Mouse (Mus musculus) ES-CJ7 (cell line): ENCODE measurements around the gene Tbc1d4.

ENCODE experiments used
- DNase-seq: peaks from one replicate; pipeline ENCODE4 v3.0.0; 2011; ENCODE audit warnings: low read depth, low spot score

Tbc1d4 gene

GRCm38 (mm10) chr14:101503168-101503961 lies 105.6 kb downstream of the Tbc1d4 start:
- DNase-seq, result no peak

- DNase-seq, result no peak
These were observed 107.1 kb downstream of the Tbc1d4 start for GRCm38 (mm10) chr14:101501868-101502267.

- no peak for DNase-seq
These were observed 107.5 kb downstream of the Tbc1d4 start for GRCm38 (mm10) chr14:101501452-101501851.

- DNase-seq, result no peak
These were observed 108.2 kb downstream of the Tbc1d4 start for GRCm38 (mm10) chr14:101500826-101501225.

- no peak for DNase-seq
These were observed 109.2 kb downstream of the Tbc1d4 start for GRCm38 (mm10) chr14:101499838-101500237.

GRCm38 (mm10) chr14:101488264-101488810 lies 120.7 kb downstream of the Tbc1d4 start:
- DNase-seq, result no peak

GRCm38 (mm10) chr14:101486550-101486949 lies 122.4 kb downstream of the Tbc1d4 start:
- DNase-seq, result peak; percentile 7

- no peak for DNase-seq
These were observed 125.8 kb downstream of the Tbc1d4 start for GRCm38 (mm10) chr14:101483230-101483629.

GRCm38 (mm10) chr14:101482270-101482669 lies 126.7 kb downstream of the Tbc1d4 start:
- DNase-seq, result peak; percentile 24

GRCm38 (mm10) chr14:101481165-101481564 lies 127.8 kb downstream of the Tbc1d4 start:
- no peak for DNase-seq

- DNase-seq, result no peak
These were observed 128.4 kb downstream of the Tbc1d4 start for GRCm38 (mm10) chr14:101480541-101480940.

- DNase-seq, result no peak
These were observed 131.2 kb downstream of the Tbc1d4 start for GRCm38 (mm10) chr14:101477827-101478220.

GRCm38 (mm10) chr14:101477081-101477826 lies 131.7 kb downstream of the Tbc1d4 start:
- DNase-seq, result no peak

GRCm38 (mm10) chr14:101469475-101470093 lies 139.4 kb downstream of the Tbc1d4 start:
- no peak for DNase-seq

- no peak for DNase-seq
These were observed 140.8 kb downstream of the Tbc1d4 start for GRCm38 (mm10) chr14:101468143-101468542.

- no peak for DNase-seq
These were observed 141.5 kb downstream of the Tbc1d4 start for GRCm38 (mm10) chr14:101467532-101467931.

GRCm38 (mm10) chr14:101466521-101466920 lies 142.5 kb downstream of the Tbc1d4 start:
- no peak for DNase-seq

- DNase-seq, result no peak
These were observed 143.1 kb downstream of the Tbc1d4 start for GRCm38 (mm10) chr14:101465893-101466292.

- peak; percentile 62 for DNase-seq
These were observed 148.2 kb downstream of the Tbc1d4 start for GRCm38 (mm10) chr14:101460768-101461167.

GRCm38 (mm10) chr14:101452915-101453314 lies 156.1 kb downstream of the Tbc1d4 start:
- DNase-seq, result no peak

GRCm38 (mm10) chr14:101447857-101448256 lies 161.1 kb downstream of the Tbc1d4 start:
- no peak for DNase-seq

- peak; percentile 62 for DNase-seq
These were observed 163.8 kb downstream of the Tbc1d4 start for GRCm38 (mm10) chr14:101445205-101445604.
